Mouse (Mus musculus): ENCODE measurements around the gene Mdm2. TPM values are rescaled to one million over a fixed set of nuclear protein-coding genes. Genes with fewer than 3 reads are reported as not detected.

Gene Mdm2
- polyA plus RNA-seq, 1 experiment from 2014 or later, result 64.0 TPM

DNA sequence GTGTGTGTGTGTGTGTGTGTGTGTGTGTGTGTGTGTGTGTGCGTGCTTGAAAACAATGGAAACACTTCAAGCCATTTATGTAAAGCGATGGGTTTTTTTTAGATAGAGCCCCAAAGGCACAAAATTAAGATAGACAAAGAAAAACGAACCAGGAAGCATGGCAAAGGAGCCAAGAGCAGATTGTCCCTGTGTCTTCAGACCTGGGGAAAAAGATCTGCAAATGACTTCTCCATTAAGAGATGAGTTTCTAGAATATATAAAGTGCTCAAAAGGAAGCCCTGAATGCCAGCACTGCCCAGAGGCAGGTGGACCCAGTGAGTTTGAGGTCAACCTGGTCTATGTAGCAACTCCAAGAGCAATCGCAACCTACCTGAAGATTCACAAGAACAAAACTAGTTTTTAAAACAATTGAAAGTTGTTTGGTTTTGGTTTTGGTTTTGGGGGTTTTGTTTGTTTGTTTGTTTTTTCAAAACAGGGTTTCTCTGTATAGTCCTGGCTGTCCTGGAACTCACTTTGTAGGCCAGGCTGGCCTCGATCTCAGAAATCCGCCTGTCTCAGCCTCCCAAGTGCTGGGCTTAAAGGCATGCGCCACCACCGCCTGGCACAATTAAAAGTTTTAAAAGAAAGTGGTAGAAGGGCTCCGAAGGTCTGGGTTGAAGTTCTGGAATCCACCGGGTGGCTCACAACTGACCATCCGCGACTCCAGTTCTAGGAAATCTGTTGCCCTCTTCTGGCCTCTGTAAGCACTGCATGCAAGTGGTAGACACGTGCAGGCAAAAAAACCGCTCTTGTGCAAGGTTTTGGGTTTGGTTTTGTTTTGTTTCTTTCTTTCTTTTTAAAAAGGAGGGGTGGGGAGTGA lies 28.3 kb downstream of the Mdm2 start:
- ChIA-PET CTCF (no interaction called here), POLR2A (no interaction called here)
- TF ChIP-seq CTCF (IDR thresholded peaks at IDR 0.05), result peak; percentile 66
- DNase-seq (ENCODE audit: low read depth, low spot score) (no peak), ATAC-seq (no peak)
- H3K27me3 ChIP-seq, result no peaks in the 10 kb centered on the region
- in situ Hi-C loops (cut with MboI; ENCODE audit: low pct_unique_long_range_greater_than_20kb), result no loop called here

DNA sequence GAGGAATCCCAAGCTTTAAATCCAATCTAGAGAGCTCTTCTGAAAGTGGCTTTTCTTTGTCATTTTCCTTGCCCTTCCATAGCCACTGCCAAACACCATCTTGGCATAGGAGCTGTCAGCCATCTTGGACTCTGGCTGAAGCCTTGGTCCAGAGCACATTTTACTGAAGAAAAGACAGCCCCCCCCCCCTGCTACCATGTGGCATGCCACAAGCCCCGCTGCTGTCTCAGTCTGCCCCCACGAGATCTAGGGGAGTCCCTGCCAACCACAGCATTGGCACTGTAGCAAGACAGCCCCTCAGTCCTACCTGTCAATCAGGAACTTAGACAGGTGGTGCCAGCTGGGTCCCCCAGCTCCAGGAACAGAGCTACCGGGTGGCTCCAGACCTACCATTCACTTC lies 29.0 kb downstream of the Mdm2 start:
- ChIA-PET POLR2A (no interaction called here), CTCF (no interaction called here)
- TF ChIP-seq CTCF (IDR thresholded peaks at IDR 0.05), result no peak
- DNase-seq (ENCODE audit: low read depth, low spot score) (no peak), ATAC-seq (no peak)
- in situ Hi-C loops (cut with MboI; ENCODE audit: low pct_unique_long_range_greater_than_20kb), result no loop called here
- H3K27me3 ChIP-seq, result no peaks in the 10 kb centered on the region

DNA sequence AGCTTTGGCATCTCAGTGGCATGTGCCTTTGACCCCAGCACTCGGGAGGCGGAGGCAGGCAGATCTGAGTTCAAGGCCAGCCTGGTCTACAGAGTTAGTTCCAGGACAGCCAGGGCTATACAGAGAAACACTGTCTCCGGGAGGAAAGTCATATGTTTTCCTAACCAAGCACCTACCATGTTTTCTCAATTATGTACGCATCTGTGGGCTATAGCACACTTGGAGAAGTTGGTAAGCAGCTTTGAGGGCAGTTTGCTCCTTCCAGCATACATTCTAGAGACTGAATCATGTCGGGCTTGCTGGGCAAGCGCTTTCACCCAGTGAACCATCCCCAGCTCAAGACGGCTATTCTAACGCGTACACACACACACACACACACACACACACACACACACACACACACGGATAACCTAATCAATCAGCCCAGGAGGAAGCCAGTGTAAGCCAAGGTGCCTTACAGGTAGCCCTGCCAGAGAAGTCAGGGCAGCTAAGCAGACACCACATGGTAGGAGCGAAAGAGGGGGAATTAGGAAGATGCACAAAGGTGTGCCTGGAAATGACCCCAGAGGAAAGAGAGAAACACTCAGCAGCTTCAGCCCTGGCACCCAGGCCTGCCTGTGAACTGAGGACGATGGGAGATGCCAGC lies 29.6 kb downstream of the Mdm2 start:
- ChIA-PET POLR2A (no interaction called here), CTCF (no interaction called here)
- in situ Hi-C loops (cut with MboI; ENCODE audit: low pct_unique_long_range_greater_than_20kb), result no loop called here
- ATAC-seq, result no peak
- DNase-seq (ENCODE audit: low read depth, low spot score), result no peak
- H3K27me3 ChIP-seq, result no peaks in the 10 kb centered on the region
- no peak for TF ChIP-seq CTCF (IDR thresholded peaks at IDR 0.05)

- in situ Hi-C loops (cut with MboI; ENCODE audit: low pct_unique_long_range_greater_than_20kb), result loop anchor here (5.0 kb wide), 2 partner anchors 163 to 223 kb away; no protein-coding TSS in a partner anchor
- ChIA-PET CTCF (interaction anchor here (1.2 kb wide), 1 partner anchor 13 kb away, joined by 4 read pairs; no protein-coding TSS in a partner anchor), POLR2A (no interaction called here)
- TF ChIP-seq CTCF (IDR thresholded peaks at IDR 0.05), result no peak
- H3K27me3 ChIP-seq, result no peaks in the 10 kb centered on the region
- DNase-seq (ENCODE audit: low read depth, low spot score) (no peak), ATAC-seq (no peak)
Observed at GRCm38 (mm10) chr10:117679963-117680473, 30.5 kb downstream of the Mdm2 start.

- no peaks in the 10 kb centered on the region for H3K27me3 ChIP-seq
- ATAC-seq, result no peak
- no peak for DNase-seq (ENCODE audit: low read depth, low spot score)
- ChIA-PET CTCF (interaction anchor here (0.6 to 1.2 kb wide), 2 partner anchors 9 to 14 kb away, joined by 3 to 4 read pairs; no protein-coding TSS in a partner anchor), POLR2A (no interaction called here)
- no peak for TF ChIP-seq CTCF (IDR thresholded peaks at IDR 0.05)
- in situ Hi-C loops (cut with MboI; ENCODE audit: low pct_unique_long_range_greater_than_20kb), result loop anchor here (5.0 kb wide), 2 partner anchors 162 to 222 kb away; no protein-coding TSS in a partner anchor
Observed at GRCm38 (mm10) chr10:117679029-117679686, 31.4 kb downstream of the Mdm2 start.

GRCm38 (mm10) chr10:117678357-117678756 lies 32.2 kb downstream of the Mdm2 start:
- DNase-seq (ENCODE audit: low read depth, low spot score), result no peak
- ATAC-seq, result no peak
- POLR2A ChIA-PET, result no interaction called here
- H3K27me3 ChIP-seq, result no peaks in the 10 kb centered on the region
- no peak for TF ChIP-seq CTCF (IDR thresholded peaks at IDR 0.05)
- in situ Hi-C loops (cut with MboI; ENCODE audit: low pct_unique_long_range_greater_than_20kb), result loop anchor here (5.0 kb wide), 2 partner anchors 161 to 221 kb away; no protein-coding TSS in a partner anchor
- CTCF ChIA-PET, result interaction anchor here (0.6 kb wide), 1 partner anchor 8 kb away, joined by 3 read pairs; no protein-coding TSS in a partner anchor

DNA sequence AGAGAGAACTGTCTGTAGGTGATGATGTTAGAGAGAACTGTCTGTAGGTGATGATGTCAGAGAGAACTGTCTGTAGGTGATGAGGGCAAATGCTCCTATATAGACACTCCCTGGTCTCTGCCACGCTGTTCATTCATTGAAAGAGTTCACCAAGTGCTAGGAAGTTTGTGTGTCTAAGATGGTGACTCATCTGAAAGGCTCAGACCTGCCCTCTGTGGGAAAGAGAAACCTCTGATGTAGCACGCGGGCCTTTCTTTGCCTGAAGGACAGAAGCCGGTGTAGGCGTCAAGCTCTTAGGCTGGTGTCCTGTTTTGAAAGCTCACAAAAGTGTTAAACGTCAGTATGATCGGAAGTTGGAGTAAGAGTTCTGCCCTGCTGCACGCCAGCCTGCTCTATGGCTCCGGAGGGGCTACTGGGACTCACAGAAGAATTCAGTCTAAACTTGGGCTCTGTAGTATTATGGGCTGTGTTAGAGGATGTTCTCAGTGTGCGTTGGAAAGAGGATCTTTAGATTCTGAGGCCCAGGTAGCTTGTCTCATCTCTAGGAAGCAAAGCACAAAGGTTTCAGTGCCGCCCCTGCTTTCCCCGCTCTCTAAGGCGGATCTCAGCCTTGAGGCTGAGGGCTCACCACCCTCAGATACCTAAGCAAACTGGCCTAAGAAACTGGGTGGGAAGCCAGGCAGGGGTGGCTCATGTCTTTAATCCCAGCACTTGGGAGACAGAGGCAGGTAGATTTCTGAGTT lies 32.9 kb downstream of the Mdm2 start:
- ATAC-seq (peak; percentile 89), DNase-seq (ENCODE audit: low read depth, low spot score) (no peak)
- in situ Hi-C loops (cut with MboI; ENCODE audit: low pct_unique_long_range_greater_than_20kb), result loop anchor here (5.0 kb wide), 2 partner anchors 160 to 220 kb away; no protein-coding TSS in a partner anchor
- ChIA-PET POLR2A (no interaction called here), CTCF (interaction anchor here (0.6 kb wide), 1 partner anchor 162 kb away, joined by 3 read pairs; no protein-coding TSS in a partner anchor)
- no peak for TF ChIP-seq CTCF (IDR thresholded peaks at IDR 0.05)
- no peaks in the 10 kb centered on the region for H3K27me3 ChIP-seq

GRCm38 (mm10) chr10:117676644-117677313 lies 33.8 kb downstream of the Mdm2 start:
- no peak for DNase-seq (ENCODE audit: low read depth, low spot score)
- in situ Hi-C loops (cut with MboI; ENCODE audit: low pct_unique_long_range_greater_than_20kb), result loop anchor here (5.0 kb wide), 2 partner anchors 159 to 219 kb away; no protein-coding TSS in a partner anchor
- ChIA-PET CTCF (no interaction called here), POLR2A (no interaction called here)
- peak; percentile 50 for TF ChIP-seq CTCF (IDR thresholded peaks at IDR 0.05)
- no peaks in the 10 kb centered on the region for H3K27me3 ChIP-seq
- no peak for ATAC-seq

GRCm38 (mm10) chr10:117676036-117676643 lies 34.4 kb downstream of the Mdm2 start:
- DNase-seq (ENCODE audit: low read depth, low spot score), result no peak
- H3K27me3 ChIP-seq, result no peaks in the 10 kb centered on the region
- CTCF ChIA-PET, result no interaction called here
- in situ Hi-C loops (cut with MboI; ENCODE audit: low pct_unique_long_range_greater_than_20kb), result loop anchor here (5.0 kb wide), 2 partner anchors 159 to 219 kb away; no protein-coding TSS in a partner anchor
- no peak for ATAC-seq
- TF ChIP-seq CTCF (IDR thresholded peaks at IDR 0.05), result no peak
- POLR2A ChIA-PET, result no interaction called here
